Mouse (Mus musculus): ENCODE measurements at regions not wholly inside any gene's neighbourhood (a gene's known extent, or its start where the extent isn't known, plus 50 kb on each side); places are given as distances from the start of the nearest gene placed in this dataset.
"Not testable (repeated sequence)": the region's sequence is repeated elsewhere in the genome, so short reads cannot be mapped to it uniquely, and the experiment has no call there.

GRCm38 (mm10) chr12:27960064-27960463, 592.1 kb downstream of the Dcdc2c start:
- no peak for DNase-seq

DNA sequence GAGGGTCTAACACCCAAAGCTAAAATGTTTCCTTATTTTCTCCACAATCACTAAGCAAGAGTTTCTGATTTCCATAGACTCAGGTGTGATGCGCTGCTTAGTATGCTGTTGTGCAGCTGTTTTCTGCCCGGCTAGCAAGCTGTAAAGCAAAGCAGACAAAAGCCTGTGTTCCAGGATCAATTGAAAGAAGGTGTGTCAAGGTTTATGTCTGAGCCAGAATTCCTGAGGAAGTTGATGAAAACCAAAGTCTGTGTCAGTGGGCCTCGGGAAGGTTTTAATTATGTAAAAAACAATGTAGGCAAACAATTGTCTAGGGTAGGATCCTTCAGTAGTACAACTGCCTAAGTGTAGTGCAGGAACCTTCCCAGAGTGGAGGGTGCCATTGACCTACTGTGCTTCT, 604.6 kb downstream of the Dcdc2c start:
- no peak for DNase-seq

DNA sequence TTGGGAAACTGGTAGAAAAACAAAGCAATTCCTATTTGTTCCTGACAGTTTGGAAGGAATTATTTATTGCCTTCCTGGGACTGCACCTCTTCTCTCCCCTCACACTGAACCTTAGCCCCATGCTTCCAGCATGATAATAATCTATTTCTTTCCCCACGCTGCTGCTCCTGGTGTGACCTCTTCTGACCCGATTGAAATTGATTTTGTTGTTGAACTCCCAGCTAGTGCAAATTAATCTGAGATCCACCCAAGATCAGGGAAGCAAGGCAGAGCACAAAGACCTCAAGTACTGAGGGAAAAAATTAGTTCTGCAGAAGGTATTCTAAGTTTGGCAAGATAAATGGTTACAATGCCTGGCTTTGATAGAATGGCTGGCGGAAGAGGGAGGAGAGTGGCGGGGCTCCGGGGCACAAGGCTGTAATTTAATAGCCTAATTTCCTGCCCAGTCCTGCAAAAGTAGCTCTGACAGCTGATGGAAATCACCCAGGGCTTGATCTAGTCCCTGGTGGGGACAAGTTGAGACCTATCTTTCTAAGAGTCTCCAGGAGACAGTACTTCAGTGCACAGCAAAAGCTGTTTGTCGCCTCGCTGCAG, 604.6 kb upstream of the Sox11 start:
- DNase-seq: no peak

- DNase-seq: no peak
Measured at GRCm38 (mm10) chr12:27945411-27945810, 603.0 kb upstream of the Sox11 start.

- DNase-seq: no peak
Measured at GRCm38 (mm10) chr12:27941053-27941452, 598.7 kb upstream of the Sox11 start.

GRCm38 (mm10) chr12:27932382-27933140, 590.2 kb upstream of the Sox11 start:
- DNase-seq: no peak

GRCm38 (mm10) chr12:27928366-27928963, 586.1 kb upstream of the Sox11 start:
- DNase-seq: no peak

GRCm38 (mm10) chr12:27926730-27927129, 584.4 kb upstream of the Sox11 start:
- no peak for DNase-seq

DNA sequence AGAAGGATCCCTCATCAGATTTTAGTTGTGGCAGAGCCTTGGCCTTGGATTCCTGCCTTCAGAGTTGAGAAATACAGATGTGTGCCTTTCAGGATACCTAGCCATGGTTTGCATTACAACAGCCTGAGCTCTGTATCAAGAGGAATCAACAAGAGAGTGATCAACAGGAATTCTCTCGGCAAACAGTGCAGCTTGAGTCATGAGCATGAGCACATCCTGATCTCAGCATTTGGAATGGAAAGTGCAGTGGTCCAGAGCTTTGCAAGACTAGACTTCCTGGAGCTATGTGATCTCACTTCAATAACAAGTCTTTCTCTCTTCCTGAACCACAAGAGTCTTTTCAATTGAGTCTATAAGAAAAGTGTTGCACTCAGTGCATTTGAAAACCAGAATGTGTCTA, 578.2 kb upstream of the Sox11 start:
- DNase-seq: no peak

GRCm38 (mm10) chr12:27916401-27916920, 574.1 kb upstream of the Sox11 start:
- no peak for DNase-seq

- DNase-seq: no peak
Measured at GRCm38 (mm10) chr12:27909417-27910100, 567.2 kb upstream of the Sox11 start.

DNA sequence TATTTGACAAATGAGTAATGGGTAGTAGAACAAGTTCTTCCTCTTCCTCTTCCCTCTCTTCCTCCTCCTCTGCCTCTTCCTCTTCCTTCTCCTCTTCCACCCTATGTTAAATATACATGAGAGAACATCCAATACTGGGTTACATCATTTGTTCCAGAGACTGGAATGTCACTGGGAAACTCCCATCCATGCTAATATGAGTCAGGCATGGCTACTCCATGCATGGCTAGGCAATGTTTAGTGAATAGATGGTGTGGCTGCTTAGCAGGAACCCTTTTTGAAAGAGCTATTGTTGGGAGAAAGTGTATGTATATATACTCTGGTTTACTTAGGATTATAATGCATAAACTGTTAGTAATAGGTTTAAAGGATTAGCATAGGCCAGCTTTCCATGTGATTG, 554.3 kb upstream of the Sox11 start:
- not testable (repeated sequence) for DNase-seq

DNA sequence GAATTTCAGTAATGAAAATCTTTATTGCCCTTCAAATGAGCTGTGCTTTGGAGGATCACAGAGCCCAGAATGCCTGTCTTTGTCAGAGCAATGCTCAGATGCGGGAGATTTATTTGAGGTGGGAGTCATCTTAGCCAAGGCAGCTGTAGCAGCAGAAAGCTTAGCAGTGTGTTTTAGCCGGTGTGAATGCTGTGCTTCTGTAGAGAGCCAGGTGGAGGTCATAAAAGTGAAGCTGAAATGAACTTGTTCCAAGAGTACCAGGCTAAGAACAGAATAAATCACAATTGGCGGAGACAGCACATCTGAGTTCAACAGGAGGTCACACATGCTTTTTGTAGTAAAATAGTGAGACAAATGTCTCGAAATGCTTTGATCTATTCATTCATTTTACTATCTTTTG, 539.3 kb upstream of the Sox11 start:
- DNase-seq: no peak

DNA sequence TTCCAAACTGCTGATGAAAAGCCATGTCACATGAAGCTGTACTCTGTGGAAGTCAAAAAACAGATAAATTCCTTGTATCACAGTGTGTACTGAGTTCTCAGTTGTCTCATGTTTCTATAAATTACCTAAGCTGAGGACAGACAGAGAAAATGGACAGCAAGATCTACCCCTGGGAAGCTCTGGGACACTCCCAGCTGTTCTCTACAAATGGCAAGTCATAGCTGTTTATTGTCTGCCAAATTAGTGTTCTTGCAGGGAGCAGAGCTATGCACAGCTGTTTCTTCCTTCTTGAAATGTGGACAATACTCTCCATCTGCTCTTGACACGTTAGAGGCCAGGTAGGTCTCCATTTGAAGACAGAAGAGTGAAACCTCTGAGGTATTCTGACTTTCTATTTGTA, 524.0 kb upstream of the Sox11 start:
- no peak for DNase-seq

- DNase-seq: no peak
Measured at GRCm38 (mm10) chr12:27849537-27849936, 507.2 kb upstream of the Sox11 start.

- peak; percentile 3 for DNase-seq
Measured at GRCm38 (mm10) chr12:27849099-27849498, 506.7 kb upstream of the Sox11 start.

DNA sequence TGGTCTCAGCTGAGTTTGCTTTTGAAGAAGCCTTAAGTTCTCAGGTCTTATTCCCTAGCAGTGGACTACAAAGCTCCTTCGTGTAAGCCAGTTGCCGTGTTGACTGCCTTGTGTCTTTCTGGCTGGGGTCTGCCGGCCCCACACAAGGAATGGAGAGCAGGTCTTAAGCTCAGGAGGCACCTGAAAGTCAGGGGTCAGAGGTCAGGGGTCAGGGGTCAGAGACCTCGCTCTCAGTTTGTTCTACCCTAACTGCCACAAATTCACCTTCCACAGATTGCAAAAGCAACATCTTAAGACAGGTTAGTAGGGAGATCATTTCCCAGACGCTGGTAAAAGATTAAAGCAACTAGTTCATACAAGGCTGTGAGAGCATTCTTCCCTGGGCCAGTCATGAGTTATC, 505.8 kb upstream of the Sox11 start:
- no peak for DNase-seq

DNA sequence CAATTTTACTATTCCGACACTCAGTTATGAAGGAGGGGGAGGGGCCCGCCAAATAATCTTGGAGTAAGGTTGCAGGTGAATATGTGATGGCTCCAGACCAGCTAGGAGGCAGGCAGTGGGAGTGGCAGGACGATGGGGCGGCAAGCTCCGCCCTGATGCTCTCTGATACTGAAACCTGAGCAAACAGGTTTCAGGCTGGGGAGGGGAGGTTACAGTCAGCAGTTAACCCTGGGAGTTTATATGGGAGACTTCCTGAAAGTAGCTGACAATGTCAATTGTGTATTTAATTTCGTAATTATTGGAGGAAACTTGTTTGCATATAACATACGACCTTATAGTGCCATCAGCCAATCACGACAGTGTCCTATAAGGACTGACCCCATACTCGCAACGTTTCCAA, 505.0 kb upstream of the Sox11 start:
- no peak for DNase-seq

DNA sequence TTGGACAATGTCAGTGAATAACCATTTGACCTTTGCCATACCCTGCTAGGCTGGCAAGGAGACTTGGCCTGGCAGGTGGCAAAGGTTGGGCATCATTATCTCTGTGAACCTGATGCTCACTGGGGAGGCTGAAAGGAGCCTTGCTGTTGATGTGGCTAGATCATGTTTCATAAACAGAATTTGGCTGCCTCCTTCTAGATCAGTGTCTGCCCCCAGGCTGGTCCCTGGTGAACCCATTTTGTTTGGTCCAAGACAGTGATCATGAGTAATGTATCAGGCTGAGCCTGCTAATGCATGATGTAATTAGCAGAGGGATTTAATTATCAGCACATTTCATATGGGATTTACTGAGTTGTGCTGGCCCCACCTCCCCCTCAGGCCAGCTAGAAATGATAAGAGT, 502.6 kb upstream of the Sox11 start:
- DNase-seq: no peak

GRCm38 (mm10) chr12:27838955-27839354, 496.6 kb upstream of the Sox11 start:
- DNase-seq: no peak

- no peak for DNase-seq
Measured at GRCm38 (mm10) chr12:27838384-27838783, 496.0 kb upstream of the Sox11 start.

DNA sequence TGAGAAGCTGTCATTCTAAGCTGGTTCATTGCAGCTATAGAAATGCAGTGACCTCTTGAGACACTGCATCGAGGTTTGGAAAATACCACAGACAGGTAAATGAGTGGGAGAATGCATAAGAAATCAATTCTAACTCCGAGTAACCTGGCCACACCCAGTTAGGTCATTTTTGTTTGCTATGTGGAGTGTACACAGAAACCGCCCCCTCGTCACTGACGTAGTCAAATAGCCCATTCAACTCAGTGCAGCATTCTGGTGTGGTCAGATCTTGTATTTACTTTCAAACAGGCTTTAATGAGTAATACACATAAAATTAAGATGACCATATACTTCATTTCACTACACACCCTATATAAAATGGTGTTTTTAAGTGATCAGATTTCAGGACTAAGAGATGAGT, 483.8 kb upstream of the Sox11 start:
- no peak for DNase-seq

DNA sequence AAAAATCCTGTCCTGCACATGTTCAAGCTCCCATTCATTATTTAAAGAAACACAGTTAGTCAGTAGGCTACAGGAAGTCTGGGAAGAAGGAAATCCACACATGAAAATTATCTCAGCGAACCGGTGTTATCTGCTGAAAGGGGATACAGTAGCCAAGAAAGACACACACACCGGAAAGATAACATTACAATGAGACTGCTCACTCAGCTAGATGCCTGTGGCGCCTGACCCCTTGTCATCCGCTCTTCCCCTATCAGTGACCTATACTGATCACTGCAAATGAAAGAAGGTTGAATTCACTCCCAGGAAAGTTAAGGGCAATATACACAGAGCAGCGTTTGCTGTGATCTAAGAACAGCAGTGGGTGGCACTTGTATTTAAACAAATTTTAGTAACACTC, 481.0 kb upstream of the Sox11 start:
- DNase-seq: no peak

DNA sequence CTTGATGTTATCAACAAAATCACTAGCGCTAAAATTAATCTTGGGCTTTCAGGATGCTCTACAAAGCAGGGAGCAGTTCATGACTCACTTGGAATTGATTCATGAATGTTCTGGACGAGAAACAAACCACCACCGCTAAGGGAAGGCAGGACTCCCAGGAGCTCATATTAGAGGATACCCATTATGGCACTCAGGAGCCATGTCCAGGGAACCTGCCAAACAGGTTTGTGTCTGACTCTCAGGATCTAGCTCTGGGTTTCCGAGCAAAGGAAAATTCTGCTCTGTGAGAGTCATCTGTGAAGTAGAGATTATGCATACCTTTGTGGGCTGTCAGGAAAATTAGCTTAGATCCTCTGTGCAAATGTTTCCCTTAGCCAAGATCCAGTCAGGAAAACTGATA, 454.3 kb upstream of the Sox11 start:
- DNase-seq: no peak
